Mouse (Mus musculus): ENCODE measurements around the gene Rasal2. TPM values are rescaled to one million over a fixed set of nuclear protein-coding genes. Genes with fewer than 3 reads are reported as not detected.

Gene Rasal2
- polyA plus RNA-seq, 1 experiment from 2014 or later = 9.1 TPM

DNA sequence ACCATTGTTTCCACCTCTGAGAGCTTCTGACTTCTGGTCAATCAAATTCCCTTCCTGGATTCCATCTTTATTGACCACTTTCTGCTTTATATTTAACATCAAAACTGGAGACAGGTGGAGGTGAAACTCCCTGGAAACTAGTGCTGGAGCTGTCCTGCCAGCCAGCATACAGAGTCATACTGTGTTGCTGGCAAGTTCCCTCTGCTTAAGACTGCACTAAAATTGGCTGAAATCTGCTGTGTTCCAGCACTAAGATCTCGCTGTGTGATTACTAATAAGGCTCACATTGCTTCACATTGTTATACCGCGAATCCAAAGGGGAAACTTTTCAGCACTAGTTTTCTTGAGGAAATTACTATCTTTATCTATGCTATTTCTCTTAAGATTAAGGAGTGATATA, 267.8 kb downstream of the Rasal2 start:
- 91% methylated on average over 3 of the region's 3 CpGs for WGBS
- no peaks in the 10 kb centered on the region for H3K4me1 ChIP-seq
- no peak for ATAC-seq (ENCODE audit: insufficient read depth, low FRiP score, low read depth)

DNA sequence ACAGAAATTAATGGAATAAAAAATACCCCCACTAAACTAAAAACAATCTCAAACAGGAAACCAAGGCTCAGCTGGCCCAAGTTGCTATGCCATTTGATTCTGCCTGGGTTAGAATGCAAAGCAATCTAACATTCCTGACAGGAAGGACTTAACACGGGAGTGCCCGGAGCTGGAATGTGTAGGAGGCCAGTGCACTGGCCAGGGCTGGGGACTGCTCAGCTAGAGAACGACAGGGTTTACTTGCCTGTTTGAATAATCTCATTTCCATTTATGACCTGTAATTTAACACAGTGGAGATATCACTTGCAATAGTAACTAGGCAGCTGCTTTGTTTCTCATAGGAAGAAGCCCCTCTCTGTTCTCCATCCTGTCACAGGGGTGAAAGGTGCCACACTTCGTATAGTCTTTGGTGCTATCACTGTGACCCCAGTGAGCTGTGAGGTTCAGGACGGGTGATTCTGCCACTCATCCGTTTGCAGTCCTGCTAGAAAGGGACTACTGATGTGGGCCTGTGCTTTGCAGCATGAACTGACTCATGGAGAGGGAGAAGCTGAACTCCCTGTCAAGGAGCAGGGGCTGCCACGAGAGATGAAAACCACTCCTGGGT, 269.0 kb downstream of the Rasal2 start:
- Histone ChIP-seq H3K4me3 (replicated peaks) (no peak overlapping the region), H3K9me3 (no peaks in the 10 kb centered on the region), H3K4me1 (no peaks in the 10 kb centered on the region), H3K4me2 (no peak overlapping the region), H3K36me3 (no peaks in the 10 kb centered on the region), H3K27ac (no peak overlapping the region), H3K9ac (no peak overlapping the region), H3K27me3 (replicated peaks) (no peaks in the 10 kb centered on the region)
- 24% methylated on average over 7 of the region's 7 CpGs for WGBS
- ATAC-seq (ENCODE audit: insufficient read depth, low FRiP score, low read depth) = no peak

More for the DNA sequence above, 267.8 kb downstream of the Rasal2 start:
- Histone ChIP-seq H3K36me3 (no peaks in the 10 kb centered on the region), H3K27ac (no peak overlapping the region), H3K9me3 (no peaks in the 10 kb centered on the region), H3K4me3 (replicated peaks) (no peak overlapping the region), H3K4me2 (no peak overlapping the region), H3K27me3 (replicated peaks) (no peaks in the 10 kb centered on the region), H3K9ac (no peak overlapping the region)

DNA sequence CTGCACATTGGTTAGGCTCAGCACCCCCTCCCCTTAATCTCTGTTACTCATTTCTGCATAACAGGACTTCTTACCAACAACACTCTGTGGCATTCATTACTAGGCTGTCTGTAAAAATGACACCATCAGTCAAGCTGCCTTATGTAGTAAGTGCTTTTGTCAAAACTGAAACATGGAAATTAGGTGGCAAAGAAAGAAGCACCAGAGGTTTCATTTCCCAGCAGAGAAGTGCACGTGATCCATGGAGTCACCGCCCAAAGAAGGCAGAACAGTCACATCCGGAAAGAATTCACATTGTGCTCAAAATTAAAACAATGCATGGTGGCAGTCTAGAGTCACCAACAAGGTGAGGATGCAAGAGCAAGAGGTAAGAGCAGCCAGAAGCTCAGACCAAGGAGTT, 271.4 kb downstream of the Rasal2 start:
- no peak for ATAC-seq (ENCODE audit: insufficient read depth, low FRiP score, low read depth)
- Histone ChIP-seq H3K4me2 (no peak overlapping the region), H3K27ac (no peak overlapping the region), H3K9ac (no peak overlapping the region), H3K4me1 (no peaks in the 10 kb centered on the region), H3K4me3 (replicated peaks) (no peak overlapping the region), H3K9me3 (no peaks in the 10 kb centered on the region), H3K27me3 (replicated peaks) (no peaks in the 10 kb centered on the region), H3K36me3 (no peaks in the 10 kb centered on the region)
- WGBS = 84% methylated on average over 3 of the region's 3 CpGs

DNA sequence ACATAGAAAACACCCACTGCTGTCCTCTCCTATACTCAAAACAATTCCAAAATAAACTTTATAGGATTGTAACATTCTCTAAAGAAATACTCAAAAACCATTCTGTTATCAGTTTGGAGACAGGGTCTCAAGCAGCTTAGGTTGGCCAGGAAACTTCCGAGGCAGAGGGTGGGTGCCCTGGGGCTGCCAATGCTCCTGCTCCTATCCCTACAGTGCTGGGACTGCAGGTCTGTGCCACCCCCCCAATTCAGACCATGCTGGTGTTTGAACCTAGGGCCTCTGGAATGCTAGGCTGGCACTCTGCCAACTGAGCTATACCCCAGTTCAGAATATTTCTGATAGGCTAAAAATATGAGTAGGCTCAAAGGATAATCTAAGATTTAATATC, 274.5 kb downstream of the Rasal2 start:
- ATAC-seq (ENCODE audit: insufficient read depth, low FRiP score, low read depth) = no peak
- Histone ChIP-seq H3K9me3 (no peaks in the 10 kb centered on the region), H3K4me2 (no peak overlapping the region), H3K27me3 (replicated peaks) (no peaks in the 10 kb centered on the region), H3K4me3 (replicated peaks) (no peak overlapping the region), H3K4me1 (no peaks in the 10 kb centered on the region), H3K9ac (no peak overlapping the region), H3K36me3 (no peaks in the 10 kb centered on the region), H3K27ac (no peak overlapping the region)
- 70% methylated on average over 1 of the region's 1 CpGs for WGBS

DNA sequence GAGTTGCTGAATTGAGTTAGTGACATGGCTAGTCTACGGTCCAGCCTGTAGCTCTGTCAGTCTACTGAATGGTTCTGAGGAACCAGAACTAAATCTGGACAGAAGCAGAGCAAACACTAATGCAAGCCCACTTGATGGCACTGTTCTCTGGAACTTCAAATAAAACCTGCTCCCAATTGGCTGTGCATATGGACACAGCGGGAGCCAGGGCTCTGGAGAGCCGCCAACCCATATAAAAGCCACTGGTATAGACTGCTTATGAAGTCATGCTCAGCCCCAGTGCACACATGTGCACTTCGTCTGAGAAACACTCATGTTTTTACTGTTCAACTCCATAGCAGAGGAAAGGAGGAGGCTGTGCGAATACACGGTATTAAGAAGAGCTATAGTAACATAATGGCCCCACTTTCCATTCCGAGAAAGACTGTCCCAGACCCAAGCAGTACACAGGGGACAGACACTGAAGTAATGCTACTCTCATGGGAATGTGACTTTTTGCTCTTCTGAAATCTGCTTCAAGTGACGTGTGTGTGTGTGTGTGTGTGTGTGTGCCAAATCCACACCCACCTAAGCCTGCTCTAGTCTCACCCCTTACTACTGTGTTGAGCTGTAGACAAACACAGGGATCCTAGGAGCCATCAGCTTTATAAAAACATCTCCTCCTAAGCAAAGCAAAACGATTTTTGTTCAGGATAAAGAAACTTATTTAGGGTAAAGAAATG, 275.1 kb downstream of the Rasal2 start:
- H3K4me3 ChIP-seq (replicated peaks) = no peak overlapping the region
- H3K4me2 ChIP-seq = no peak overlapping the region
- H3K27me3 ChIP-seq (replicated peaks) = no peaks in the 10 kb centered on the region
- no peaks in the 10 kb centered on the region for H3K36me3 ChIP-seq
- H3K4me1 ChIP-seq = no peaks in the 10 kb centered on the region
- no peak overlapping the region for H3K27ac ChIP-seq
- H3K9ac ChIP-seq = no peak overlapping the region
- 78% methylated on average over 9 of the region's 9 CpGs for WGBS
- H3K9me3 ChIP-seq = no peaks in the 10 kb centered on the region
- ATAC-seq (ENCODE audit: insufficient read depth, low FRiP score, low read depth) = no peak

- Histone ChIP-seq H3K4me1 (no peaks in the 10 kb centered on the region), H3K4me3 (replicated peaks) (no peak overlapping the region), H3K9me3 (no peaks in the 10 kb centered on the region), H3K27ac (no peak overlapping the region), H3K27me3 (replicated peaks) (no peaks in the 10 kb centered on the region), H3K9ac (no peak overlapping the region), H3K4me2 (no peak overlapping the region), H3K36me3 (no peaks in the 10 kb centered on the region)
- 89% methylated on average over 2 of the region's 2 CpGs for WGBS
- ATAC-seq (ENCODE audit: insufficient read depth, low FRiP score, low read depth) = no peak
These were observed 284.2 kb downstream of the Rasal2 start for GRCm38 (mm10) chr1:157128219-157128618.

DNA sequence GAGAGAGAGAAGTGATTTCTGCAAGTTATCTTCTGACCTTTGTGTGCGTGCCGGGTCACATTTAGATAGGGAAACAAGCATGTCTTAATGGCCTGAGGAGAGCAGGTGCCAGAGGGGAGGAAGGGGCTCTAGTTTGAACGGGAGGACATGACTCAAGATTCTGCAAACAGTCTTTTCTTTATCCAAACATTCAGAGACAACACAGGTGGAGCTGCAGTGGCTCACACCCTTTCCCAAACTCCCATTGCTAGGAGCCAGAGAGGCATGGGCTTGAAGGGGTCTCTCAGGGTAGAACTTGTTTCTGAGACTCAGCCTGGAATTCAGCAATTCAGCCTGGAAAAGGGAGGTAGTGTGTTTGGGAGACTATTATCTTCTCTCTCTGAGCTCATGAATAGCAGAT, 288.6 kb downstream of the Rasal2 start:
- Histone ChIP-seq H3K36me3 (no peaks in the 10 kb centered on the region), H3K27ac (no peak overlapping the region), H3K9me3 (no peaks in the 10 kb centered on the region), H3K27me3 (replicated peaks) (no peaks in the 10 kb centered on the region), H3K4me3 (replicated peaks) (no peak overlapping the region), H3K4me2 (no peak overlapping the region), H3K9ac (no peak overlapping the region), H3K4me1 (no peaks in the 10 kb centered on the region)
- no peak for ATAC-seq (ENCODE audit: insufficient read depth, low FRiP score, low read depth)
- WGBS = 48% methylated on average over 3 of the region's 3 CpGs

- ATAC-seq (ENCODE audit: insufficient read depth, low FRiP score, low read depth) = no peak
These were observed 293.2 kb downstream of the Rasal2 start for GRCm38 (mm10) chr1:157119168-157119567.

DNA sequence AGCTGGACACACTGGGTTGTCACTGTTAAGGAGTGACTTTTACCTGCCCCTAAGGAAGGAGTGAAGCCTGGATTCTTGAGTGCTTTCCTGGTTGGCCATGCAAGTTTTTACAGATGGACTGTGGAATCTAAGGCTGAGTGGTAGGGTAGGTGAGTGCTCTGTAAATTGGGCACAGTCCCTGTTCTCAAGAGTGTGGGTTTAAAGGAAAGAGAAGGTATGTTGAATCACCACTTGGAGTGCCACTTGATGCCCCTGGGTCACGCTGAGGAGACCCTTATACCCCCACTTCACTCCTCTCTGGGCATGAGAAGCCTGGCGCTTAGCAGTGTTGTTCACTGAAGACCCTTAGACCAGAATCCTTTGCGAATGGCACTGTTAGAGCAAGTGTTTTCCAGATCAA, 295.0 kb downstream of the Rasal2 start:
- H3K36me3 ChIP-seq = no peaks in the 10 kb centered on the region
- no peaks in the 10 kb centered on the region for H3K9me3 ChIP-seq
- H3K4me1 ChIP-seq = no peaks in the 10 kb centered on the region
- H3K4me2 ChIP-seq = no peak overlapping the region
- ATAC-seq (ENCODE audit: insufficient read depth, low FRiP score, low read depth) = no peak
- H3K27ac ChIP-seq = no peak overlapping the region
- no peak overlapping the region for H3K9ac ChIP-seq
- no peaks in the 10 kb centered on the region for H3K27me3 ChIP-seq (replicated peaks)
- no peak overlapping the region for H3K4me3 ChIP-seq (replicated peaks)
- 88% methylated on average over 3 of the region's 3 CpGs for WGBS

More at GRCm38 (mm10) chr1:157119168-157119567, 293.2 kb downstream of the Rasal2 start:
- H3K27ac ChIP-seq = no peak overlapping the region
- WGBS = 79% methylated on average over 6 of the region's 6 CpGs
- no peak overlapping the region for H3K4me3 ChIP-seq (replicated peaks)
- H3K4me2 ChIP-seq = no peak overlapping the region
- H3K27me3 ChIP-seq (replicated peaks) = no peaks in the 10 kb centered on the region
- no peak overlapping the region for H3K9ac ChIP-seq
- H3K36me3 ChIP-seq = no peaks in the 10 kb centered on the region
- H3K4me1 ChIP-seq = no peaks in the 10 kb centered on the region
- H3K9me3 ChIP-seq = no peaks in the 10 kb centered on the region

- WGBS = 67% methylated on average over 2 of the region's 2 CpGs
- no peak overlapping the region for H3K4me3 ChIP-seq (replicated peaks)
- H3K27ac ChIP-seq = no peak overlapping the region
- H3K4me1 ChIP-seq = no peaks in the 10 kb centered on the region
- H3K36me3 ChIP-seq = no peaks in the 10 kb centered on the region
- no peak overlapping the region for H3K9ac ChIP-seq
- no peaks in the 10 kb centered on the region for H3K27me3 ChIP-seq (replicated peaks)
- H3K4me2 ChIP-seq = no peak overlapping the region
- no peaks in the 10 kb centered on the region for H3K9me3 ChIP-seq
- no peak for ATAC-seq (ENCODE audit: insufficient read depth, low FRiP score, low read depth)
These were observed 297.9 kb downstream of the Rasal2 start for GRCm38 (mm10) chr1:157114492-157114891.

DNA sequence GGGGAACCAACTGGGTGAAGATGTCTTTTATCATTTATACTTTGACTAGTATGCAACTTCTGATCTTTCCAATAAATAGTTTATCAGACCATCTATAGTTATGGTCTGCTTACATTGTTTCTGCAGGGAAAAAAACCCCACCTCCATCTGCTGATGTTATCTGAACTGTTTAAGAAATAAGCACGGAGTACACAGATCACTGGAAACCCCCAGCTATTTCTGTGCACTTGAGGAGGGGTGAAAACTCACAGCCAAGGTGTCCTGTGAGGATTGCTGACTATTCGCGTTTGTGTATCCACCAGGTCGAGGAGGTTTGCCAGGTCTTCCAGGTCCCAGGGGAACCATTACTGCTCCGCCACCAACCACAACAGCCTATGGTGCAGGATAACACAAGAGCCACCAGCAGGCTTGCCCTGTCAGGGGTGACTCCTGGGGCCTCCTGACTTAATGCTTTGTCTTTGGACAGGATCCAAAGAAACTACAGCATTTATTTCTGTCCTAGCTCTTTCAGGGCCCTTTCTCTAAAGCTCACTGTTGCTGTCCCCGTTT, 302.0 kb downstream of the Rasal2 start:
- Histone ChIP-seq H3K9ac (no peak overlapping the region), H3K36me3 (no peaks in the 10 kb centered on the region), H3K27ac (no peak overlapping the region), H3K4me1 (no peaks in the 10 kb centered on the region), H3K4me3 (replicated peaks) (no peak overlapping the region), H3K9me3 (no peaks in the 10 kb centered on the region), H3K27me3 (replicated peaks) (no peaks in the 10 kb centered on the region), H3K4me2 (no peak overlapping the region)
- 72% methylated on average over 6 of the region's 6 CpGs for WGBS
- ATAC-seq (ENCODE audit: insufficient read depth, low FRiP score, low read depth) = no peak

- 85% methylated on average over 4 of the region's 4 CpGs for WGBS
- Histone ChIP-seq H3K27ac (no peak within 1 kb of the TSS), H3K27me3 (replicated peaks) (no peaks in the 10 kb centered on the region)
These were observed 303.8 kb downstream of the Rasal2 start, which contains the start of gene Tex35 for GRCm38 (mm10) chr1:157108580-157108979. Gene Tex35 (minus strand): TSS chr1:157108680.

More at GRCm38 (mm10) chr1:157108580-157108979, 303.8 kb downstream of the Rasal2 start, which contains the start of gene Tex35:
- Histone ChIP-seq H3K36me3 (no peaks in the 10 kb centered on the region), H3K4me1 (no peaks in the 10 kb centered on the region), H3K4me2 (no peak within 1 kb of the TSS), H3K9me3 (no peaks in the 10 kb centered on the region), H3K4me3 (replicated peaks) (no peak within 1 kb of the TSS), H3K9ac (no peak within 1 kb of the TSS)
- no peak for ATAC-seq (ENCODE audit: insufficient read depth, low FRiP score, low read depth)

All from stomach, embryonic 15.5 days (tissue).